Mouse (Mus musculus) intestine, embryonic 15.5 days (tissue): ENCODE results near the gene Scn10a. TPM values are rescaled to one million over a fixed set of nuclear protein-coding genes. Genes with fewer than 3 reads are reported as not detected.

Experiments used
- ATAC-seq: fragments of 200-750 bp; cut with Nextera tagmentation; 2 replicates; pipeline ENCODE4 v1.8.0; 2017; ENCODE audit warnings: moderate TSS enrichment, moderate library complexity
- H3K27ac ChIP-seq: fragments of 300-500 bp; sonication (generic); 2 replicates; pipeline ENCODE4 v1.5.1; 2015; ENCODE audit warnings: mild to moderate bottlenecking, inconsistent platforms
- H3K27me3 ChIP-seq: fragments of 300-500 bp; sonication (generic); replicated peaks from 2 replicates; pipeline ENCODE4 v1.6.1; 2015; ENCODE audit warnings: inconsistent platforms
- H3K36me3 ChIP-seq: fragments of 300-500 bp; sonication (generic); 2 replicates; pipeline ENCODE4 v1.6.1; 2015; ENCODE audit warnings: inconsistent platforms
- H3K4me1 ChIP-seq: fragments of 300-500 bp; sonication (generic); replicated peaks from 2 replicates; pipeline ENCODE4 v1.6.1; 2015; ENCODE audit warnings: inconsistent platforms
- H3K4me2 ChIP-seq: fragments of 300-500 bp; sonication (generic); replicated peaks from 2 replicates; pipeline ENCODE4 v1.6.1; 2015; ENCODE audit warnings: mild to moderate bottlenecking, inconsistent platforms
- H3K4me3 ChIP-seq: fragments of 300-500 bp; sonication (generic); replicated peaks from 2 replicates; pipeline ENCODE4 v1.5.1; 2015; ENCODE audit warnings: inconsistent platforms
- H3K9ac ChIP-seq: fragments of 300-500 bp; sonication (generic); 2 replicates; pipeline ENCODE4 v1.6.1; 2015; ENCODE audit warnings: inconsistent platforms
- H3K9me3 ChIP-seq: fragments of 300-500 bp; sonication (generic); 2 replicates; pipeline ENCODE4 v1.6.1; 2016; ENCODE audit warnings: inconsistent platforms
- WGBS: fragments of 180-500 bp; shearing (Covaris S2); methylation state at CpG from one replicate; pipeline ENCODE4 v1.1.7; 2015; 5-methylcytosine and 5-hydroxymethylcytosine counted together
- polyA plus RNA-seq: library from polyadenylated mRNA; unstranded; fragments of >200 nt; fragmentation: Nextera tagmentation; extraction: Ambion mirVana; gene quantifications from 2 replicates; pipeline ENCODE4 v1.2.1, GENCODE M21; 2015

The Scn10a gene
- polyA plus RNA-seq, 1 experiment from 2014 or later = not detected

DNA sequence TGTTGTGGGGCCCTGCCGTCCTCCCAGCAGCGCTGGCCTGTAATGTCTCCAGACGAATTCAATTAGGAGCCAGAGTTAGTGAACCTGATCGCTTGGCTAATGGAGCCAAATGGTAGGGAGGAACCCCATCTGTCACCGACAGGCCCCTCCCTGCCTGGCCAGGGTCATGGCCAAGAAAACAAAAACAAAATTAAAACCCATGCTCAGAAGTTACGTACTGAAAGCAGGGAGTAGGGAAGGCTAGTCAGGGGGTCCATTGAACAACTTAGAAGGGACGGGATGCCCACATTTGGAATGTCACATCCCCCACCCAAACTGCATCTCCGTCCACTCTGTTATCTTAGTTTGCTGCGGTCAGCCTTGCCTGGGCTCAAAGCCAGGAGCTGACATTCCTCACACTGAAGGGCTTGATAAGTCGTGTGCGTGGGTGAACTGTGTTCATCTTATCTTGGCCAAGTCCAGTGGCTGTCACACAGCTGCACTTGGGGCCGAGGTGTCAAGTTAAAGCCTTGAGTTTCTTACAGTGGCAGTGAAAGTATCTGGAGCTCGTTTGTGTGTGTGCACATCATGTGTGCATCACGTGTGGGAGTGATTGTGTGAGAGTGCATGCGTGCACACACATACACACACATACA lies 87.1 kb downstream of the Scn10a start:
- H3K27ac ChIP-seq = no peak overlapping the region
- H3K9me3 ChIP-seq = no peaks in the 10 kb centered on the region
- H3K9ac ChIP-seq = no peak overlapping the region
- ATAC-seq = 0 out of 2 replicates have a peak, but pooled peaks have one; percentile 23
- H3K36me3 ChIP-seq = no peaks in the 10 kb centered on the region
- H3K27me3 ChIP-seq = no peaks in the 10 kb centered on the region
- H3K4me1 ChIP-seq = 0 out of 2 replicates have a peak, but pooled peaks cover 2% of the 10 kb centered on the region
- 41% methylated on average over 15 of the region's 15 CpGs for WGBS
- no peak overlapping the region for H3K4me2 ChIP-seq
- H3K4me3 ChIP-seq = no peak overlapping the region

DNA sequence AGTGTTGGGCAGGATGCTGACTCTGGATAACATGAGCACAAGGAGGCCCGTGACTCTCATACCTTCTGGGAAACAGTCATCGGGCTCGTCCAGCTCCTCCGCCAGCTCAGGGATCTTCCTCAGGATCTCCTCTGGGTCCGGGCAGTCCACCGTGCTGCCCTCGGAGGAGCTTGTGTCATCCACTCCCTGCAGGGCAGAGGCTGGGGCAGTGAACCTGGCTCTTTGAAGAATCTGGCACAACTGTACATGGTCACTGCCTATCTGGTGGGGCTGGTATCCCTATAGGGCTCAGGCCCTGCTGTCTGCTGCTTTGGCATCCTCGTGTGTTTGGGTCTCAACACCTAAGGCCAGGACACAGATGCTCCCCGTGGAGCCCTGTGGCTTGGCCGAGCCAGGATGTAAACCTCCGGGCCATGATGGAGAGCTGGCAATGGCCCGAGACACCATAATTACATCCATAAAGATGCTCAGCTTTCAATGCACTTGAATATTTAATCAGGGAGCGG lies 87.7 kb downstream of the Scn10a start:
- H3K27me3 ChIP-seq = no peaks in the 10 kb centered on the region
- no peaks in the 10 kb centered on the region for H3K9me3 ChIP-seq
- H3K4me2 ChIP-seq = no peak overlapping the region
- WGBS = 77% methylated on average over 13 of the region's 13 CpGs
- no peak for ATAC-seq
- no peak overlapping the region for H3K9ac ChIP-seq
- no peaks in the 10 kb centered on the region for H3K36me3 ChIP-seq
- 0 out of 2 replicates have a peak, but pooled peaks cover 2% of the 10 kb centered on the region for H3K4me1 ChIP-seq
- H3K4me3 ChIP-seq = no peak overlapping the region
- no peak overlapping the region for H3K27ac ChIP-seq

DNA sequence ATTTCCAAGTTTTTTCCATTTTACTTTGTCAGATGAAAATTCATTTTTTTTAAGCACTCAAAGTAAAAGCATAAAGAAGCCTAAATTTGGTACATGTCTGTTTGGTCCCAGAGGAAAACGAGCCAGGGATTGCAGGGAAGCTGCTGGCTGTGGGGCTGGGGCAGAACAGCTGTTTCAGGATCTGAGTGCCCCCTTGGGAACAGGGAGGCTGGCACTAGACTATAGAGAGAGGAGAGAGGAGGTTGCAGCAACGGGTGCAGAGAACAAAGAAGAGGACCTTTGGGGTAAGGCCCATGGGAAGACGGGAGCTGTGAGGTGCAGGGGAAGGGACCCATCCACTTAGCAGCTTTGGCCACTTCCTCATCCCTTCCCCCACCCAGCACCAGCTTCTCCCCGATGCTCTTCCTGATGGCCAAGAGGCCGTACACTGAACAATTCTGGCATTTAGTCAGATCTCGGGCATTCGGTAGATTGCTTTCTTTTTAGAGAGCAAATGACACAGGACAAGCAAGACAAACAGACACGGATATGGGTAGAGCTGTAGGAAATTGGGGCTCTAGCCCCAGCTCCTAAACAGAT lies 90.3 kb downstream of the Scn10a start:
- 67% methylated on average over 8 of the region's 8 CpGs for WGBS
- no peaks in the 10 kb centered on the region for H3K27me3 ChIP-seq

DNA sequence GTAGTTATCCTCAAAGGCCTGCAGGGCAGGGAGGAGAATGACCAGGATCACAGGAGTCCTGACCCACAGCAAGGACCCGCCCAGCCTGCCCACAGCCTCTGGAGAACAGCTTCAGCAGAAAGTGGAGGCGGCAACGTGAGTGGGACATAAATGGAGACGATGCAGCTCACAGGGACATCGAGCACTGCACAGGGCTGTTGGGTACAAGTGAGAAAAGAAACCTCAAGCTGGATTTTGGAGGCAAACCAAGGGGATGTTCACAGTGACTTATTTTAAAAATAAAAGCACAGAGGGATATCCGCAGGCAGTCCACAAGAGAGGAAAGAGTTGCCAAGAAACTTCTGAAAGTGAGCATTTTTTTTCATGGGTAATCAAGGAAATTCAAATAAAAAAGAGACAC lies 91.9 kb downstream of the Scn10a start:
- no peak overlapping the region for H3K27ac ChIP-seq
- no peaks in the 10 kb centered on the region for H3K27me3 ChIP-seq
- 0 out of 2 replicates have a peak, but pooled peaks cover 2% of the 10 kb centered on the region for H3K4me1 ChIP-seq
- H3K9me3 ChIP-seq = no peaks in the 10 kb centered on the region
- no peak overlapping the region for H3K4me2 ChIP-seq
- no peak overlapping the region for H3K4me3 ChIP-seq
- ATAC-seq = no peak
- H3K36me3 ChIP-seq = no peaks in the 10 kb centered on the region
- no peak overlapping the region for H3K9ac ChIP-seq
- 80% methylated on average over 6 of the region's 6 CpGs for whole genome bisulfite sequencing

More for the DNA sequence above, 90.3 kb downstream of the Scn10a start:
- Histone ChIP-seq H3K4me2 (no peak overlapping the region), H3K4me3 (no peak overlapping the region), H3K4me1 (0 out of 2 replicates have a peak, but pooled peaks cover 2% of the 10 kb centered on the region), H3K36me3 (no peaks in the 10 kb centered on the region), H3K9me3 (no peaks in the 10 kb centered on the region), H3K9ac (no peak overlapping the region), H3K27ac (no peak overlapping the region)
- no peak for ATAC-seq

DNA sequence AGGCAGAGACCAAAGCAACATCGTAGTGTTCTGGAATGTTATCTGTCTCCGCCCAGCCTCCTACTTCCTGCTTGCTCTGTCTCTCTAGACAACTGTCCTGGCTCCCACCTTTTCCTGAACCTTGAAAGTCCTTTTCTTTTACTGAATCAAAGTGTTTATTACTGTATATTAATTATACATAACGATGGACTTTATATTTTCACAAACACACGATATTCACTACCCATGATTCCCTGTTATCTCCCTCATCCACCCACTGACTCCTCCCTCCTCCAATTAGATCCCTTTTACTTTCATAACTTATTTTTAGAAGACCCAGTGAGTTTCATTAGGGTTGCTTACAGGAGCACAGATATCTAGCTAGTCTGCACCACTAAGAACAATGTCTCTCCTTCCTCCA lies 95.0 kb downstream of the Scn10a start:
- no peak for ATAC-seq
- Histone ChIP-seq H3K4me1 (no peaks in the 10 kb centered on the region), H3K9ac (no peak overlapping the region), H3K36me3 (no peaks in the 10 kb centered on the region), H3K27ac (no peak overlapping the region), H3K27me3 (no peaks in the 10 kb centered on the region), H3K9me3 (no peaks in the 10 kb centered on the region), H3K4me2 (no peak overlapping the region), H3K4me3 (no peak overlapping the region)
- WGBS = 69% methylated on average over 4 of the region's 4 CpGs

DNA sequence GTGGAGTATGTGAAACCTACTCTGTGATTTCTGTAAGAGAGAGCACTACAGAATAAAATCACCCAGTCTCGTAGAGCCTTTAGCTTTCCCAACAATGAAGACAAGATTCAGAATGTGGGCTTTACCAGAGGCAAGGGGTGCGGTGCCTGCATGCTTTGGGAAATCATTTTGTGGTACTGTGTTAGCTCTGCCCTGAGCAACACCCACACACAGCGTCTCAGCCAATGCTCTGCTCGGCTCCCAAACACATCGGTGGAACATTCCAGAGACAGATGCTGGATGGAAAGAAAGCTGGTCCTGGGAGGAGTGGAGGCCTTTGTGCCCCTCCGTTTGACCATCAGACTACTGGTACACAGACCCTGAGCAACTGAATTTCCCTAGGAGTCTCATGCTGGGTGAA lies 104.3 kb downstream of the Scn10a start:
- Histone ChIP-seq H3K4me2 (no peak overlapping the region), H3K4me1 (no peaks in the 10 kb centered on the region), H3K27me3 (no peaks in the 10 kb centered on the region), H3K9me3 (no peaks in the 10 kb centered on the region), H3K4me3 (no peak overlapping the region), H3K9ac (no peak overlapping the region), H3K36me3 (no peaks in the 10 kb centered on the region), H3K27ac (no peak overlapping the region)
- WGBS = 62% methylated on average over 6 of the region's 6 CpGs
- no peak for ATAC-seq

DNA sequence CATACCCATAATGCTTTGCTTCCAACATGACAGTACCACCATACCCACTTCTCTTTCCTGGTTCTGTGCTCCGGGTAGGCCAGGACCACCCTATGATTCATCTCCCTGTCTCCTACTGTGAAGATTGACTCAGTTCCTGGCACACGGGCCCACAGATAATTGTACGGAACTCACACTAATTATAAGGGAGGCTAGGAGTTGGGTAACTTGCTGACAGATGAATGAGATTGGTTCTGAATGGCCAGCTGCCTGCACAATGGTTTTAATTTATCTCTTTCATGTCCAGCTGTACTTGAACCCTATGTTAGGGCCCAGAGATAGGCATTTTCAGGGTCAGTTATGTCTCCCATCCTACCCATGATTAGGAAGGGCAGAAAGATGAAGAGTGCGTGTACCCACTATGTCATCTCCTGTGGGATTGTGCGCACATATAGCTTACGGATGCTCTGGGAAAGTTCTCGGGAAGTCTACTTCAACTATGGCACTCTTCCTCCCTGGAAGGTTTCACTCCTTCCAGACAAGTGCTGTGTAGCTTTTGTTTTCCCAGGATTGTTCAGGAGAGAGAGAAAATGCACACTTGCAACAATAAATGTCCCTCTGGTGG lies 108.5 kb downstream of the Scn10a start:
- Histone ChIP-seq H3K36me3 (no peaks in the 10 kb centered on the region), H3K4me2 (no peak overlapping the region), H3K27ac (no peak overlapping the region), H3K9me3 (no peaks in the 10 kb centered on the region), H3K4me1 (no peaks in the 10 kb centered on the region), H3K9ac (no peak overlapping the region), H3K27me3 (no peaks in the 10 kb centered on the region), H3K4me3 (no peak overlapping the region)
- 90% methylated on average over 7 of the region's 7 CpGs for WGBS
- ATAC-seq = no peak

DNA sequence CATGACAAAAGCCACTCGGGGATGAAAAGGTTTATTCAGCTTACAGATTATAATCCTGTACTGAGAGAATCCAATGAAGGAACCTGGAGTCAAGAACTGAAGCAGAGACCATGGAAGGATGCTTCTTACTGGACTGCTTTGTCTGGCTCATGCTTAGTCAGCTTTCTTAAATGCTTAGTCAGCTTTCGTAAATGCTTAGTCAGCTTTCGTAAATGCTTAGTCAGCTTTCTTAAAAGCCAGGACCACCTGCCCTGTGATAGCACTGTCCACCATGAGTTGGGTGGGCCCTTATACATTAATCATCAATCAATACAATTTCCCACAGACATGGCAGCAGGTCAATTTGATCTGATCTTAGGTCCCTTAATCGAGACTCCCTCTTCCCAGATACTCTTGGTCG lies 112.2 kb downstream of the Scn10a start:
- H3K4me3 ChIP-seq = no peak overlapping the region
- no peak overlapping the region for H3K27ac ChIP-seq
- H3K4me1 ChIP-seq = no peaks in the 10 kb centered on the region
- H3K4me2 ChIP-seq = no peak overlapping the region
- H3K9ac ChIP-seq = no peak overlapping the region
- WGBS = 93% methylated on average over 5 of the region's 5 CpGs
- H3K36me3 ChIP-seq = no peaks in the 10 kb centered on the region
- no peaks in the 10 kb centered on the region for H3K9me3 ChIP-seq
- no peak for ATAC-seq
- no peaks in the 10 kb centered on the region for H3K27me3 ChIP-seq

DNA sequence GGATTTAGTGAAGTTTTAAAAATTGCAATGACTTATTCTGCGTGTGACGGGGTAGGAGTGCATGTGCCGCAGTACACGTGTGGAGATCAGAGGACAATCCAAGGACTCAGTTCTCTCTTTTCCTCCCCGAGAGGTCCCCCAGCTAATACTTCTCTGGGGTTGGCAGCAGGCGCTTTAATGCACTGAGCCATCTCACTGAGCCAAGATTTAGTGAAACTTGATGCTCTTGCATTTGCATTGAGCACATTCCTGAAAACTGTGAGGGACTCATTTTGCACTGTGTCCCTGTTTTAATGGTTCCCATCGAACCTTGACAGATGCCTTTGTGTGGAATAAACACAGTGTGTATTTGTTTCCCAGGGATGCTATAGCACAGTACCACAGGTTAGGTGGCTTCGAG lies 114.5 kb downstream of the Scn10a start:
- Histone ChIP-seq H3K9ac (no peak overlapping the region), H3K4me3 (no peak overlapping the region), H3K4me1 (no peaks in the 10 kb centered on the region), H3K4me2 (no peak overlapping the region), H3K27me3 (no peaks in the 10 kb centered on the region), H3K9me3 (no peaks in the 10 kb centered on the region), H3K27ac (no peak overlapping the region), H3K36me3 (no peaks in the 10 kb centered on the region)
- no peak for ATAC-seq
- 67% methylated on average over 8 of the region's 8 CpGs for WGBS

DNA sequence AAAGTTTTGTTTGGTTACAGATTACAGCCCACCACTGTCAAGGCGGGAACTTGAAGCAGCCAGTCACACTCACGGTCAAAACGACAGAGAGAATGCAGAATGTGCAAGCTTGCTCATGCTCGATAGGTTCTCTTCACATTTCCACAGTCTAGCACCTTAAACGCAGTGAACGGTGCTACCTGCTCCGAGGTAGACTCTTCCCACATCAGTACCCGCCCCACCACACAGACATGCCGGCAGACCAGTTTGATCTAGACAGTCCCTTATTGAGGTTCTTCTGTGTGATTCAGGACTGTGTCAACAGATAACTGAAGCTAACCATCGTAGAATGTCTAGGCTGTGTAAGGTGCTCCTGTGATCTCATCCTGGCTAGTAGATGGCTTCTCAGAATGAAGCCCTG lies 120.6 kb downstream of the Scn10a start:
- WGBS = 71% methylated on average over 10 of the region's 10 CpGs
- Histone ChIP-seq H3K27me3 (no peaks in the 10 kb centered on the region), H3K4me2 (no peak overlapping the region)

DNA sequence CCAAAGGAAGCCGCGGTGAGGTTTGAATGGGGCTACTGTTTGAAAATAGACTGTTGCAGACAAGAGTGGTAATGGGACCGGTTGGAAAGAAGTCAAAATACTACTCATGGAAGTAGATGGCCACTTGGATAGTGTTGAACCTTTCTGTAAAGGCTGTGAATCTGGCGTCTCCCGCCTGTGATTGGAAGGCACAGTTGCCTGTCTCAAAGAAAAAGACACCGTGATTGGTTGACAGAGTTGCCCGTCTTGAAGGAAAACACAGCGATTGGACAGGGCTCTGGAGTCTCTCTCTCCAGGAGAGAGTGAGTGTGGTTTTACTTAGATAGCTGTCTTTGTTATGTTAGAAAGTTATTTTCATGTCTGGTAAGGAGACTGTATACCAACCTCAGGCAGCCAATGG lies 121.8 kb downstream of the Scn10a start:
- no peak overlapping the region for H3K4me3 ChIP-seq
- no peaks in the 10 kb centered on the region for H3K9me3 ChIP-seq
- no peaks in the 10 kb centered on the region for H3K27me3 ChIP-seq
- no peak overlapping the region for H3K9ac ChIP-seq
- 78% methylated on average over 8 of the region's 8 CpGs for WGBS
- H3K4me2 ChIP-seq = no peak overlapping the region
- no peaks in the 10 kb centered on the region for H3K36me3 ChIP-seq
- H3K4me1 ChIP-seq = no peaks in the 10 kb centered on the region
- no peak overlapping the region for H3K27ac ChIP-seq
- no peak for ATAC-seq

More for the DNA sequence above, 120.6 kb downstream of the Scn10a start:
- H3K27ac ChIP-seq = no peak overlapping the region
- H3K36me3 ChIP-seq = no peaks in the 10 kb centered on the region
- H3K9ac ChIP-seq = no peak overlapping the region
- no peaks in the 10 kb centered on the region for H3K4me1 ChIP-seq
- no peak for ATAC-seq
- no peak overlapping the region for H3K4me3 ChIP-seq
- no peaks in the 10 kb centered on the region for H3K9me3 ChIP-seq

DNA sequence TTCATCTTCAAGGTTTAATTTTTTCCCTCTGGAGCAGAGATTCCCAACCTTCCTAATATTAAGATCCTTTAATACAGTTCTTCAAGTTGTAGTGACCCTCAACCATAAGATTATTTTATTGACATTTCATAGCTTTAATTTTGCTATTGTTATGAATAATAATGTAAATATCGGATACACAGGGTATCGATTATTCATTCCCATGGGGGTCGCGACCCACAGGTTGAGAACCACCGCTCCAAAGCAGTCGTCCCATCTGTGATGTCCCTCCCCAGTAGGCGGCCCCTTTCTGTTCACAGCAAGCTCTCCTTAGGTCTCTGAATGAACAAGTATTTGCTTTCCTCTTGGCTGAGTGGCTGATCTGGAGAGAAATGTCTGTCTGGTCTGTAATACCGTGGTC lies 129.5 kb downstream of the Scn10a start:
- Histone ChIP-seq H3K36me3 (no peaks in the 10 kb centered on the region), H3K27ac (no peak overlapping the region), H3K4me3 (no peak overlapping the region), H3K9me3 (no peaks in the 10 kb centered on the region), H3K9ac (no peak overlapping the region), H3K4me1 (0 out of 2 replicates have a peak, but pooled peaks cover 3% of the 10 kb centered on the region), H3K4me2 (no peak overlapping the region), H3K27me3 (peaks cover 7% of the 10 kb centered on the region; the same call in 1 of the 2 replicates)
- no peak for ATAC-seq
- whole genome bisulfite sequencing = 87% methylated on average over 8 of the region's 8 CpGs
